Mouse (Mus musculus) skeletal muscle tissue, adult 2 months (tissue): Measurements from ENCODE around the gene Gm28041.
"Not testable (repeated sequence)": the region's sequence is repeated elsewhere in the genome, so short reads cannot be mapped to it uniquely, and the experiment has no call there.

Experiments used
- DNase-seq: peaks from one replicate; pipeline ENCODE4 v3.0.0-alpha.2; 2012; ENCODE audit warnings: low read depth, low spot score

The Gm28041 gene

GRCm38 (mm10) chr13:67375050-67375911, at the start of gene Gm28041, which contains the start of gene Zfp456:
Gene Gm28041 (minus strand): TSS chr13:67375733.
Gene Zfp456 (minus strand): TSS chr13:67375810.
- DNase-seq, result peak; percentile 31

GRCm38 (mm10) chr13:67422532-67422931, 47.0 kb upstream of the Gm28041 start:
- DNase-seq, result not testable (repeated sequence)

DNA sequence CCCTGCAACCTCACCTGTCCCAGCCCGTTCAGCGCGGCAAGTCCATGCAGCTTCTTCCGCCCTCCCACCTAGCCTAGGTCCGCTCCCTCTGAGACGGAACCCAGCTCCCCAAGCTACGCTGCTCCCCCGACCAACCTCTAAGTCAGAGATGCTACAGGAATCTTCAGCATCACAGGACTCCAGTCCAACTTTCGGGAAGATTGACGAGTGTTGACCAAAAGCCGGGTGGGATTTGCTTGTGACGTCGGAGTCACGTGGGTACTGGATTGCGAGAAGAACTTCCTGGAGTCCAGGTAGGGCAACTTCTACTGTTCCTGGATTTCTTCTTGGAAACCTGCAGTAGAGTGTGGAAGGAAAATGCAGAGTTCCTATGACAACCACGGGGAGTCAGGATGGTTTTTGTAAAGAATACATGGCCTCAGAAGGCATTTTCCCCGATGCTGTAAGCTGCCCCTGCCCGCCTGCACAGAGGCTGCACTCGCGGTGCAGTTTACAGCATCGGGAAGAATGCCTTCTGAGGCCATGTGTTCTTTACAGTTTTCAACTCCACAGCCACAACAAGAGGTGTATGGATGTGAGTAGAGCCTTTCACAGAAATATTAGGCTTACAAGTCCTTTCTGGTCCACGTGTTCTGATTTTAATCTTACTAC, 45.8 kb upstream of the Gm28041 start, which contains the start of gene Zfp459:
Gene Zfp459, minus strand, starts transcription at position 212 of the 651 bp plus-strand sequence.
- DNase-seq, result no peak

DNA sequence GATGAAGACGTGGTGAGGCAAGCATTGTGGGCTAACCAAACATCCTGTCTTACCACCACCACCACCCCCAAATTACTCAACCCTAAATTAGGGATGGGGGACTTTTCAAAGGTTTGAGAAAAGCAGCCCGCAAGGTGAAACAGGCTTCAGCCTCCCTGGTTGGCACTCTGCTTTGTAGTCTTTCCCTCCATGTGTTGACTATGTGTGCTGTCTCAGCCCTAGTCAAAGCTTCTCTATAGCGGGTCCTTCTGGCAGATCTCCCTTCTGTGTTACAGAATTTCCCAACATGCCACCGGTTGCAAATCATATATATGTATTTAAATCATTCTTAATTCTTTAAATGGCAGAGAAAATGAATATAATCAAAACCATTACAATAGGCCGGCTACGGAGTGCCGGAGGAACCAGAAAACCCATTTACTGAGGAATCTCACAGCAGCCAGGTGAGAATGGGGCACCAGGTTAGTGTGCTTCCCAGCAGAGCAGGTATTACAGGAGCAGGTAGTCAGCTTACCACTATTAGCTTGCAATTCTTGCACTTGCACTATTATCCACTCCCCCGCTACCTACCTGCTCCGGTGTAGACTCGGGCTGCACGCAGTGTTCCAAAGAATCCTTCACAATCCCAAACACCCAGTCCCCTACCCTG, 45.1 kb upstream of the Gm28041 start:
- no peak for DNase-seq

- no peak for DNase-seq
These were observed 41.3 kb upstream of the Gm28041 start for GRCm38 (mm10) chr13:67416811-67417210.

DNA sequence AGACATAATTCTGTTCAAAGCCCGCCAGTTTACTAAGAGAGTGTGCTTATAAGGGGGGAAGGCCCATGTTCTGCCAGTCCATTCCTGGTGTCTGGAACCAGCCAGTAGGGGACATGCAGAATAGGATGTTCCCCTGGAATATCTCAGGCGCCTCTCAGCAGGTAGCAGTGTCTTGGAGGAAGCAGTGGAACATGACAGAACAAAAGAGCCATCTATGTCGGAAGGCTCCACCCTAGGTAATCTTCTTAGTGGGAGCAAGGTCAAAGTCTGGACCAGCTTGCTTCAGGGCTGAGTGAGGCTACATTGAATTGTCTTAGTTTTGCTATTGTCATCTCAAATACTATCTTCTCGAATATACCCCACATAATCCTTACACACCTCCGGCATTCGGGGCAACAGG, 40.2 kb upstream of the Gm28041 start:
- DNase-seq, result no peak

GRCm38 (mm10) chr13:67413634-67414033, 38.1 kb upstream of the Gm28041 start:
- not testable (repeated sequence) for DNase-seq

DNA sequence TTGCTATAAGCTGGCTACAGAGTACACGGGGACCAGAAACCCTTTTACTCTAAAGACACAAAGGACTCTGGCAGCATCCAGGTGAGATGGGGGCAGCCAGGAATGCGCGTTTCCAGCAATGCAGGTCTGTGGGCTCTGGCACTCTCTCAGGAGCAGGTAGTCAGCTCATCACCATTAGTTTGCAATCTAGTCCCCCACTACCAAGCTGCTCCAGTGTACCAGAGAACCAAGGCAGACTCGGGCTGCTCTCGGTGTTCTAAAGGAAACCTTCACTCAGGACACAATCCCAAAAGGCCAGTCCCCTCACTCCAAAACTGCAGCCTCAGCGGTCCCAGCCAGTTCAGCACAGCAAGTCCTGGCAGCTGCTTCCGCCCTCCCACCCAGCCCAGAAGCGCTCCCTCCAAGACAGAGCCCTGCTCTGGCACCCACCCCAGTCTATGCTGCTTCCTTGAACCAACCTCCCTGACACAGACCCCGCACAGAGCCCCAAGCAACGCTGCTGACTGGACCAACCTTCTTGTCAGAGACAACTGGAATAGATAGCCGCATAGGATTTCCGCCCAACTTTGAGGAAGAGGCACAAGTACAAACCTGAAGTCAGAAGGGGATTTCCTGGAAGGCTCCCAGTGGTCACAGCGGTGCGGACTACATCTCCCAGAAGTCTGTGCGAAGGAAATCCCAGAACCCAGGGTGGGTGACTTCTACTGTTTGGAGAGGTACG, 23.8 kb upstream of the Gm28041 start, which contains the start of gene Zfp429:
Gene Zfp429, minus strand, starts transcription at position 637 of the 721 bp plus-strand sequence.
- DNase-seq, result peak; percentile 37

- not testable (repeated sequence) for DNase-seq
These were observed 722 bp upstream of the Gm28041 start for GRCm38 (mm10) chr13:67376255-67376654.

DNA sequence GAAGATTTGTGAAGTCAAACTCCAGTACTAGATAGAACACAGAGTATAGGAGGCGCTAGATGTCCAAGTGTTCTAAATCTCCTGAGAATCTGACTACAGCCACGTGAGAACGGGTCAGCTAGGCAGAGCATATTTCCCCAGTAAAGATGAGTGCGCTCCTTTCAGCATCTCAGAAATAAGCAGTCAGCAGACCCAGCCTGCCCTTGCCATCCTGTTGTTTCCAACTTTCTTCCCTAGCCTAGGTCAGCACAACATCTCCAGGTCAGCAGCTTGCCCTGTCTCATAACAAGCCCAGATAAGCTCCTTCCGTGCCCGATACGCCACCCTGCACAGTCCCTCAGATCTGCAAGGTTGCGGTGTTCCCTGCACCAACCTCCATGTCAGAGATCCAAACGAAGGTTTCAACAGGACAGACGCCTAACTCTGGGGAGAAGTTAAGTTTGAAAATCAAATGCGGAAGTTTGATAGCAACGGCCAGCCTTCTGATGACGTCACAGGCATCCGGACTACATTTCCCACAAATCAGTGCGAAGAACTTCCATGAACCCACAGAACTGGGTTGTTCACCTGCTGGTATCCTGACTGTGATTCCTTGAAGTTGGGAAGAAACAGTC, 15.3 kb downstream of the Gm28041 start, which contains the start of the genes Gm28044 and Zfp953:
Gene Gm28044, minus strand, starts transcription at position 406 of the 614 bp plus-strand sequence.
Gene Zfp953, minus strand, starts transcription at position 475 of the 614 bp plus-strand sequence.
- DNase-seq, result peak; percentile 76

- no peak for DNase-seq
These were observed 23.7 kb downstream of the Gm28041 start for GRCm38 (mm10) chr13:67351854-67352253.

DNA sequence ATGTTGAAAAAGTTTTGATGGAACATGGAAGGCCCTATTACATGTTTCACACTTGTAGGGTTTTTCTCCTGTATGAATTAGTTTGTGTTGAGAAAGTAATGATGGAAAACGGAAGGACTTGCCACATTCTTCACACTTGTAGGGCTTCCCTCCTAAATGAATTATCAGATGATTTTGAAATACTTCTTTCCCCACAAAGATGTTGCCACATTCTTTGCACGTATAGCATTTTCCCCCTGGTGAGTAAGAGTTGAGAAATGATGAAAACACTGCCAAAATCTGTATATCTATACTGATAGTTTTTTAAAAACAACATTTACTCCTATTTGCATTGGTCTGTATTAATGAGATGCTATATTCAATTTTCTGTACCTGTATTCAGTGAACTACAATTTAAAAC, 32.1 kb downstream of the Gm28041 start:
- DNase-seq, result no peak

DNA sequence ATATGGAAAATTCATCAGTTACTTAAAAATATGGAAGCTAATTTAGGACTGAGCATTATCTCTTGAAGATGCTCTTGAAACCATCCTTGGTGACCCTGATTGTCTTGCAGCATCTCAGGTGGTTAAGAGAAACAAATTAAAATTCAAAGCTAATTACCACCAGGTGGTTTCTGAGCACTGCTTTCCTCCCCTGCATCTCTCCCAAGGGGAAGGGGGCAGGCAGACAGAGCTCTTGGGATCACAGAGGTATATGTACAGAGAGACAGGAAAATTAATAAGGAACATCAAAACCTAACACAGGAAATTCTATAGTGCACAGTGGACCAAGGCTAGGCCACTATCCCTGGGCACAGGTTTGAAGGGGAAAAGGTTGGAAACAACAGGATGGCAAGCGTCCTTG, 42.7 kb downstream of the Gm28041 start:
- no peak for DNase-seq

- DNase-seq, result peak; percentile 81
These were observed 43.4 kb downstream of the Gm28041 start, which contains the start of gene Zfp595 for GRCm38 (mm10) chr13:67332019-67332724. Gene Zfp595 (minus strand): TSS chr13:67332570.

GRCm38 (mm10) chr13:67306718-67307117, 68.8 kb downstream of the Gm28041 start:
- DNase-seq, result no peak

- peak; percentile 89 for DNase-seq
These were observed 69.5 kb downstream of the Gm28041 start, which contains the start of gene Zfp457 for GRCm38 (mm10) chr13:67305822-67306672. Gene Zfp457 (minus strand): TSS chr13:67306485.
